Comparison of ENCODE assay signal across 9 mouse cellular contexts in genomic region chr8:10910244-10910872, GRCm38 (mm10).
DNase-seq lines count a peak whose midpoint lies in the region; ATAC-seq lines count a peak whose summit lies in the region.
"Had no signal": no experiment of that assay in that cellular context is flagged by ENCODE, and none has a peak within 500 bp of the region (broad histone marks: within the 10 kb centered on the region; RNA-seq: fewer than 3 reads in every experiment).

No protein-coding gene starts in this region.

- H3K9me3 ChIP-seq in lung, embryonic 15.5 days: no peaks in the 10 kb centered on the region

- peak overlapping the region; percentile 62 for H3K27ac ChIP-seq in lung, embryonic 15.5 days
- H3K27ac ChIP-seq: layer of hippocampus, adult 2 months had no signal

- 14% methylated on average over 6 of the region's 6 CpGs for WGBS in lung, embryonic 15.5 days

- peaks cover 22% of the 10 kb centered on the region; the same call in 1 of the 2 replicates for H3K27me3 ChIP-seq in lung, embryonic 15.5 days

- H3K4me1 ChIP-seq in lung, embryonic 15.5 days: peaks cover 21% of the 10 kb centered on the region

- H3K4me3 ChIP-seq in lung, embryonic 15.5 days: no peak overlapping the region
- H3K4me3 ChIP-seq: layer of hippocampus, adult 2 months had no signal

- ATAC-seq in CD4-positive, CD25-positive, alpha-beta regulatory T cell, adult 4 months: no peak
- peak; percentile 70 for ATAC-seq in lung, embryonic 15.5 days (ENCODE audit: borderline replicate concordance, extremely low read depth, low FRiP score, low TSS enrichment)

- no peak overlapping the region for H3K9ac ChIP-seq in lung, embryonic 15.5 days

- no peak overlapping the region for H3K4me2 ChIP-seq in lung, embryonic 15.5 days

- H3K36me3 ChIP-seq in lung, embryonic 15.5 days: no peaks in the 10 kb centered on the region

- DNase-seq in CD4-positive, CD25-positive, alpha-beta regulatory T cell, adult 2 months (ENCODE audit: low read depth, low spot score): peak; percentile 18
- DNase-seq in Muller cell, postnatal 12 days (ENCODE audit: inconsistent ontology term): peak; percentile 82
- peak; percentile 52 for DNase-seq in heart, postnatal 4 days
- DNase-seq in embryo, embryonic 9.5 days (ENCODE audit: extremely low spot score): no peak
- no peak for DNase-seq in cerebellum, postnatal 25 days
- no peak for DNase-seq in layer of hippocampus, adult 8-10 months (ENCODE audit: low spot score in 2 of 2)

Comparison
In these comparisons a context has a peak if more than half of its experiments do, and no peak if none do; other contexts are left out.
1. DNase-seq: peak in CD4-positive, CD25-positive, alpha-beta regulatory T cell, adult 2 months (single experiment), Muller cell, postnatal 12 days (single experiment) and heart, postnatal 4 days (single experiment); none in embryo, embryonic 9.5 days (single experiment), cerebellum, postnatal 25 days (0 of 2) and layer of hippocampus, adult 8-10 months (0 of 2).